Mouse (Mus musculus) limb, embryonic 11.5 days (tissue): ENCODE results near the gene Gjb1. TPM values are rescaled to one million over a fixed set of nuclear protein-coding genes. Genes with fewer than 3 reads are reported as not detected.

ENCODE experiments used
- ATAC-seq: fragments of 200-750 bp; cut with Nextera tagmentation; 2 replicates; pipeline ENCODE4 v1.8.0; 2017; ENCODE audit warnings: low read depth; ENCODE audit not compliant: insufficient number of reproducible peaks, low FRiP score, low TSS enrichment
- DNase-seq: peaks from one replicate; pipeline ENCODE4 v3.0.0-alpha.2; 2015; ENCODE audit warnings: low spot score
- H3K27ac ChIP-seq: fragments of 300-500 bp; sonication (generic); replicated peaks from 2 replicates; pipeline ENCODE4 v1.5.1; 2014; ENCODE audit warnings: low read depth, mild to moderate bottlenecking, low read length
- H3K27me3 ChIP-seq: fragments of 300-500 bp; sonication (generic); 2 replicates; pipeline ENCODE4 v1.6.1; 2014; ENCODE audit warnings: mild to moderate bottlenecking, low read length, mixed read lengths; ENCODE audit not compliant: control insufficient read depth, insufficient read depth
- H3K36me3 ChIP-seq: fragments of 300-500 bp; sonication (generic); 2 replicates; pipeline ENCODE4 v1.6.1; 2014; ENCODE audit warnings: mild to moderate bottlenecking, low read length, moderate library complexity, mixed read lengths; ENCODE audit not compliant: control insufficient read depth, insufficient read depth
- H3K4me1 ChIP-seq: fragments of 300-500 bp; sonication (generic); 2 replicates; pipeline ENCODE4 v1.6.1; 2014; ENCODE audit warnings: low read length, mixed read lengths; ENCODE audit not compliant: control insufficient read depth, insufficient read depth
- H3K4me2 ChIP-seq: fragments of 300-500 bp; sonication (generic); 2 replicates; pipeline ENCODE4 v1.6.1; 2014; ENCODE audit warnings: low read depth, mild to moderate bottlenecking, moderate library complexity; ENCODE audit not compliant: severe bottlenecking
- H3K4me3 ChIP-seq: fragments of 300-500 bp; sonication (generic); 2 replicates; pipeline ENCODE4 v1.5.1; 2014; ENCODE audit warnings: low read depth, low read length
- H3K9ac ChIP-seq: fragments of 300-500 bp; sonication (generic); 2 replicates; pipeline ENCODE4 v1.6.1; 2014; ENCODE audit warnings: mild to moderate bottlenecking, low read length
- H3K9me3 ChIP-seq: fragments of 300-500 bp; sonication (generic); 2 replicates; pipeline ENCODE4 v1.6.1; 2016; ENCODE audit warnings: low read length; ENCODE audit not compliant: control insufficient read depth
- WGBS: fragments of 180-500 bp; shearing (Covaris S2); extraction: QIAGEN DNeasy Blood & Tissue Kit; methylation state at CpG from one replicate; pipeline ENCODE4 v1.1.7; 2014; 5-methylcytosine and 5-hydroxymethylcytosine counted together
- polyA plus RNA-seq: library from polyadenylated mRNA; unstranded; fragments of >200 nt; fragmentation: Nextera tagmentation; extraction: Ambion mirVana; gene quantifications from 2 replicates; pipeline ENCODE4 v1.2.1, GENCODE M21; 2014

The Gjb1 gene
- polyA plus RNA-seq, 1 experiment from 2014 or later = not detected

DNA sequence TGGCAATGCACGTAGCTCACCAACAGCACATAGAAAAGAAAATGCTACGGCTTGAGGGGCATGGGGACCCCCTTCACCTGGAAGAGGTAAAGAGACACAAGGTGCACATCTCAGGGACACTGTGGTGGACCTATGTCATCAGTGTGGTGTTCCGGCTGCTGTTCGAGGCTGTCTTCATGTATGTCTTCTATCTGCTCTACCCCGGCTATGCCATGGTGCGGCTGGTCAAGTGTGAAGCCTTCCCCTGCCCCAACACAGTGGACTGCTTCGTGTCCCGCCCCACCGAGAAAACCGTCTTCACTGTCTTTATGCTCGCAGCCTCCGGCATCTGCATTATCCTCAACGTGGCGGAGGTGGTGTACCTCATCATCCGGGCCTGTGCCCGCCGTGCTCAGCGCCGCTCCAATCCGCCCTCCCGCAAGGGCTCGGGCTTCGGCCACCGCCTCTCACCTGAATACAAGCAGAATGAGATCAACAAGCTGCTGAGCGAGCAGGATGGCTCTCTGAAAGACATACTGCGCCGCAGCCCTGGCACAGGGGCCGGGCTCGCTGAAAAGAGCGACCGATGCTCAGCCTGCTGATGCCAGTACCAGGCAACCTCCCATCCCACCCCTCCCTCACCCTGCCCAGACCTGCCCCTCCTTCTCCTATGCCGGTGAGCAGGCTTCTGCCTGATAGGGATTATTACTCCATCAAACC, 8.4 kb downstream of the Gjb1 start:
- DNase-seq = peak; percentile 21
- H3K4me1 ChIP-seq = no peaks in the 10 kb centered on the region
- H3K4me2 ChIP-seq = peak overlapping the region; percentile 22; the same call in 1 of the 2 replicates
- no peaks in the 10 kb centered on the region for H3K36me3 ChIP-seq
- no peak overlapping the region for H3K9ac ChIP-seq
- ATAC-seq = no peak
- 24% methylated on average over 32 of the region's 32 CpGs for WGBS
- 0 out of 2 replicates have a peak overlapping the region, but pooled peaks have one; percentile 5 for H3K4me3 ChIP-seq
- no peaks in the 10 kb centered on the region for H3K9me3 ChIP-seq
- peaks cover 44% of the 10 kb centered on the region for H3K27me3 ChIP-seq
- H3K27ac ChIP-seq = no peak overlapping the region

DNA sequence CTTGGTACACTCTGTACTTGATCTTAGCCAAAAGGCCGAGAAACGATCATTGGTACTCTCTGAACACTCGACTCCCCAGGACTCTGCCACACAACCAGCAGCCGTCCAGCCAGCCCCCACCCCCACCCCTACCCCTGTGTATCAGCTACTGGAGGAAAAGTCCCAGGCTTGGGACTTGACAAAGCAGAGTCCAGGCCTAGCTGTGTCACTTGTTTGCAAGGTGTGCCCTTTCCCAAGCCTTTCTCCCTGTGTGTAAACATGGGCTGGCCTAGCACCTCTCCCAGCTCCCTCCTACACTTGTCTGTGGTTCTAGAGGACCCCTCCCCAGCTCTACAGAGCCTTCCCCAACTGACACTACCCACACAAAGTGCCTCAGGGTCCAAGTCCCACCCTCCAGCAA, 10.0 kb downstream of the Gjb1 start:
- 34% methylated on average over 4 of the region's 4 CpGs for WGBS
- Histone ChIP-seq H3K9ac (no peak overlapping the region), H3K36me3 (no peaks in the 10 kb centered on the region), H3K4me1 (no peaks in the 10 kb centered on the region), H3K9me3 (no peaks in the 10 kb centered on the region), H3K4me2 (no peak overlapping the region), H3K27ac (no peak overlapping the region), H3K4me3 (no peak overlapping the region), H3K27me3 (peaks cover 44% of the 10 kb centered on the region)
- DNase-seq (no peak), ATAC-seq (no peak)

DNA sequence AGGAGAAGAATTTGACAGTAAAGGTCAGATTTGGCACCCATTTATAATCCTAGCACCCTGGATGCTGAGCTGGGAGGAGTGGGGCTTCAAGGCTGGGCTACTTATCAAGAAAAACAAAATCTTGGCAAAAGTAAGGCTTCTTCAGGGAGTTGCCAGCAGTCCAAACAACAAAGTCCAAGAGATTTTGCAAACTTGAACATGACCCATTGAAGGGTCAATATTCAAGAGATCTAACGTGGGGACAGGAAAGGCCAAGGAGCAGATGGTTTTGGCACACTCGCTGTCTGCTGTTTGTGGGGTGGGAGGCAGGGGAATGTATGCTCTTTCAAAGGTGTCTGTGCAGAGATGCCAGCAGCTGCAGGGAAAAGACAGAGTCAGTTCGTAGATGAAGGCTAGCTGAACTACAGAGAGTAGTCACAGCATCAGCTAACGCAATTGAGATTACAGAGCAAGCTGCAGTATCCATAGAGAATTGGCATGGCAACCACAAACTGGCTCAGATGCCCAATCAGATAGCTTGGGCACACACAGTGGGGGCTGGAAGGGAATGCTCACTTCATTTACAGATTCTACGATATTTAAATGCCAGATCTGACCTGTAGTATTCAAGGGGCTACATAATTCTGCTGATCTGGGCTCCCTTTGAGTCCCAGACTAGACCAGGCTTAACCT, 12.8 kb downstream of the Gjb1 start:
- H3K4me3 ChIP-seq = no peak overlapping the region
- no peak overlapping the region for H3K27ac ChIP-seq
- DNase-seq (no peak), ATAC-seq (no peak)
- peaks cover 21% of the 10 kb centered on the region for H3K27me3 ChIP-seq
- no peaks in the 10 kb centered on the region for H3K9me3 ChIP-seq
- H3K36me3 ChIP-seq = no peaks in the 10 kb centered on the region
- H3K9ac ChIP-seq = no peak overlapping the region
- WGBS = 61% methylated on average over 5 of the region's 5 CpGs
- no peaks in the 10 kb centered on the region for H3K4me1 ChIP-seq
- no peak overlapping the region for H3K4me2 ChIP-seq

DNA sequence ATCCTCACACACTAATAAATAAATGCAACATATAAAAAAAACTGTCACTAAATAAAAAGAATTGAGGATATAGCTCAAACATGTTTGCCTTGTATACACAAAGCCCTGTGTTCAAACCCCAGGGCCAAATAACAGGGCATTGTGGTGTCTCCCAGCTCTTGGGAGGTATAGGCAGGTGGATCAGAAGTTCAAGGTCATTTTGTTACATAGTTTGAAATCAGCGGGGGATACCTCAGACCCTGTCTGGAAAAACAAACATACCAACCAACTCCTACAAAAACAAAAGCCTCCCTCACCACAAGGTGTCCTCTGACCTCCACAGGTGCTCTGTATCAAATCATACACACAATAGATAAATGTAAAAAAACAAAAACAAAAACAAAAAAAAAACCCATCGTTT, 18.2 kb downstream of the Gjb1 start:
- H3K4me2 ChIP-seq = no peak overlapping the region
- no peaks in the 10 kb centered on the region for H3K36me3 ChIP-seq
- H3K9me3 ChIP-seq = no peaks in the 10 kb centered on the region
- H3K27ac ChIP-seq = no peak overlapping the region
- ATAC-seq = no peak
- no peak overlapping the region for H3K9ac ChIP-seq
- no peak for DNase-seq
- no peak overlapping the region for H3K4me3 ChIP-seq
- peaks cover 17% of the 10 kb centered on the region for H3K27me3 ChIP-seq
- no peaks in the 10 kb centered on the region for H3K4me1 ChIP-seq
- WGBS = 68% methylated on average over 2 of the region's 2 CpGs

DNA sequence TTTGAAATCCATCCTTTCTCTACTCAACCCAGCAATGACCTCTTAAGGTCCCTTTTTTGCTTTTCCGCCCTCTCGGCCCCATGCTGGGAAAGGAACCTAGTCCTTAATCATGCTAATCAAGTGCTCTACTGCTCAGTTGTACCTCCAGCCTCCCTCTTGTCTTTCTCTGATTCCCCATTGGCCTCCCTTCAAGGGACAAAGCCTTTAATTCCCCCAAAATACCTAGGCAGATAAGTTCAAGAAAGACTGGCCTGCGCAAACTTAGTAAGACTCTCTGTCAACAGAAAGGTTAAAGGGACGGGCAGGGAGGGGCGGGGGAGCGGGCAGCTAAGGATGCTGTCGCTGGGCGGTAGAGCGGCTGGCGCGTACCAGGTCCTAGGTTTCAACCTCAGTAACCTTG, 20.3 kb downstream of the Gjb1 start:
- Histone ChIP-seq H3K4me2 (no peak overlapping the region), H3K9me3 (no peaks in the 10 kb centered on the region), H3K4me1 (no peaks in the 10 kb centered on the region), H3K4me3 (no peak overlapping the region), H3K9ac (no peak overlapping the region), H3K27ac (no peak overlapping the region), H3K27me3 (peaks cover 17% of the 10 kb centered on the region), H3K36me3 (no peaks in the 10 kb centered on the region)
- ATAC-seq (no peak), DNase-seq (peak; percentile 21)
- WGBS = 23% methylated on average over 11 of the region's 11 CpGs

DNA sequence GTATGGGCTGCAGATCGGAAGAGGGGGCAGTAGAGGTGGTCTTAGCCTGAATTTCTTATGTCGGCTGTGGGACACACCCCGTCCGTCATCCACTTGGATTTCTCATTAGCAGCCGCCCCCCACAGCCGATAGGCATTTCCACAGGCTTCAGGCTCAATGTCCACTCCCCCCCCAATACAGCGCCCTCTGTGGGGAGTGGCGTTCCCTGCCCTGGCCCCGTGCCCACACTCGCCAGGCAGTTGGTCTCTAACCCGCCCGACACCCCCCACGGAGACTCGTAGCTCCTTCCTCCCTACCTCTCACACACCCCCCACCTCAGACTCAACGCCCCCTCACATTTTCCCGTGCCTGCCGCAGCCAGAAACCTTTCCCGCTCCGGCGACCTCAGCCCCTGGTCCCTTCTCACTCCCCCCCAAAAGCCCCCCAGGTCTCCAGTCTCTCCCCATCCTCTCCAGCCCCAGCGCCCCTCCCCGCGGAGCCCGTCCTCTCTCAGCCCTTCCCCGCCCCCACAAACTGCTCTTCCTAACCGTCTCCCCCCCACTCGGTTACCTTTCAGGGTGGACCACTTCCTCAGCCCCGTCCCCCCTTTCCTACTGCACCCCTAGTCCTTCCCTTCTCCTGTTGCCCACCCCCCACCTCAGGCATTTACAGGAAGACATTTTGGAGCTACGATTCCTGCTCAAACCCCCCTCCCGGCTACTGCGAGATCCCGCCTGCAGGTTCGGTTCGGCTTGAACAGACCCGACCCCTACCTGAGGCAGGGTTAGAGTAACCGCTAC, 43.0 kb downstream of the Gjb1 start:
- Histone ChIP-seq H3K9me3 (no peaks in the 10 kb centered on the region), H3K36me3 (0 out of 2 replicates have a peak, but pooled peaks cover 2% of the 10 kb centered on the region), H3K4me2 (peak overlapping the region; percentile 50), H3K4me3 (peak overlapping the region; percentile 53), H3K9ac (peak overlapping the region; percentile 63), H3K27ac (0 out of 2 replicates have a peak overlapping the region, but pooled peaks have one; percentile 14), H3K27me3 (0 out of 2 replicates have a peak, but pooled peaks cover 3% of the 10 kb centered on the region), H3K4me1 (peaks cover 8% of the 10 kb centered on the region; the same call in 1 of the 2 replicates)
- DNase-seq = peak; percentile 46
- 0 out of 2 replicates have a peak, but pooled peaks have one; percentile 19 for ATAC-seq
- WGBS = 27% methylated on average over 35 of the region's 36 CpGs

DNA sequence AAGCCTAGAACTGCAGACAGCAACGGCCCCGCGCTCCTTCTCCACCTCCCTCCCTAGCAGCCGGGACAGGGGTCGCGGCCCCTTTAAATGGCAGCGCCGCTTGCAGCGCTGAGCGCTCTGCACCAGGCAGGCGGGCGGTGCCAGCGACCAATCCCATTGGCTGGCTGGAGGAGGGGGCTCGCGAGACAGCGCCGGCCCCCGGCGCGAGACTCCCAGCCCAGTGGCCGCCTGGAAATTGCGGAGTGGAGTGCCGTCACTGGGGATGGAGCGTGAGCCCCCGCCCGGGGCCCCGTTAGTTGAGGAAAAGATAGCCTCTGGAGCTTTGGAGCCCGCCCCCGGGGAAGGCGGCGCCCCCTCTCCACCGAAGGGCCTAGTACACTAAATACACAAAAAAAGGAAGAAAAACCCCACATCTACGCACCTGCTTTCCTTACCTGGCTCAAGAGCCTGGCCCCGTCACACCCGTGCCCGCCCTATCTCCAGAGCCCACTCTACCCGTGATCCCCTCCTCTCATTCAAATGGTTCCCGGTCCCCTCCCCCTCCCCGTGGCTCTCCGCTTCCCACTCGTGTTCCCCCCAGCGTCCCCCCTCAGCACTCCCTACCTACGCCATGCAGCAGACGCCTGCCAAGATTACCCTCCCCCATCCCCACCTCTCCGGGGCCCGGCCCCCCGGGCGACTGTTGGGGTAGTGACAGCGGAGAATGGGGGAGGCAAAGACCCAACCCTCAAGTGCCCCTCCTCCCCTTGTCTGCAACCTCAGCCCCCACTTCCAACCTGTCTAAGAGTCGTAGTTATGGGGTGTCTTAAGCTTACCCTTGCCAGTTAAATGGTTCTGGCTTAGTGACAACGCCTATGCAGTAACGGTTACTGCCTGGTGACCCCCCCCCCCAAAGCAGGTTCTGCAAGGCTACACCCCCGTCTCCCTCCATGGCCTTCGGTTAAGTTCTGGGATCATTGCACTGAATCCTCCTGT, 43.8 kb downstream of the Gjb1 start:
- Histone ChIP-seq H3K27ac (0 out of 2 replicates have a peak overlapping the region, but pooled peaks have one; percentile 14), H3K4me1 (peaks cover 8% of the 10 kb centered on the region; the same call in 1 of the 2 replicates), H3K4me3 (peak overlapping the region; percentile 53), H3K9ac (peak overlapping the region; percentile 63), H3K4me2 (peak overlapping the region; percentile 50), H3K9me3 (no peaks in the 10 kb centered on the region), H3K27me3 (0 out of 2 replicates have a peak, but pooled peaks cover 3% of the 10 kb centered on the region), H3K36me3 (0 out of 2 replicates have a peak, but pooled peaks cover 2% of the 10 kb centered on the region)
- ATAC-seq (peak; percentile 94), DNase-seq (peak; percentile 87)
- 16% methylated on average over 53 of the region's 54 CpGs for WGBS
